Mouse (Mus musculus) CD4-positive, CD25-positive, alpha-beta regulatory T cell, adult 4 months (primary cell): Measurements from ENCODE around the gene Gm42688. TPM values are rescaled to one million over a fixed set of nuclear protein-coding genes. Genes with fewer than 3 reads are reported as not detected.

Experiments
- ATAC-seq: one replicate; pipeline ENCODE4 v1.8.0; 2017
- polyA plus RNA-seq, 2 experiments: library from polyadenylated mRNA; unstranded; fragments of 100-300 nt; shearing (Covaris generic); gene quantifications; one replicate each; pipeline ENCODE4 v1.2.1; 2017

The Gm42688 gene
- under 1 TPM; 0.67 to 0.68 TPM for polyA plus RNA-seq

DNA sequence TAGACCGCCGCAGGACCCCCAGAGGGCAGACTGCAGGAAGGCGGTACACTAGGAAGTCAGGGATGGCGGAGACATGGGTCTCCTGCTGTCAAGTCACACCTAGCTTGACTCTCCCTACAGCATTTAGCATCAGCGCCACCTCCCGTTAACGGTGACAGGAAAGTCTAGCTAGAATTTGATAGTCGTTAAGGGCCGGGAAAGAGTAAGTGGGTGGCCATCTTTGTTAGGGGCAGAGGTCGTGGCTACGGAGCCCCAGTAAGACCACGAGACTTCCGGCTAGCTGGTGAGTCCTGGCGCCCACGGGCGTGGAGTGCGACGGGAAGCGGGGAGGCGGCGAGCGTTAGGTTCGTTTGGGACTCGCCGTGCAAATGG, at the start of gene Gm42688, which contains the start of gene Ccdc142:
TSS of gene Gm42688 (plus strand) at position 302 of the 372 bp plus-strand sequence.
TSS of gene Ccdc142 (plus strand) at position 286 of the 372 bp plus-strand sequence.
- ATAC-seq = peak; percentile 89

GRCm38 (mm10) chr6:83053136-83053960, 48.1 kb upstream of the Gm42688 start:
- peak; percentile 27 for ATAC-seq

DNA sequence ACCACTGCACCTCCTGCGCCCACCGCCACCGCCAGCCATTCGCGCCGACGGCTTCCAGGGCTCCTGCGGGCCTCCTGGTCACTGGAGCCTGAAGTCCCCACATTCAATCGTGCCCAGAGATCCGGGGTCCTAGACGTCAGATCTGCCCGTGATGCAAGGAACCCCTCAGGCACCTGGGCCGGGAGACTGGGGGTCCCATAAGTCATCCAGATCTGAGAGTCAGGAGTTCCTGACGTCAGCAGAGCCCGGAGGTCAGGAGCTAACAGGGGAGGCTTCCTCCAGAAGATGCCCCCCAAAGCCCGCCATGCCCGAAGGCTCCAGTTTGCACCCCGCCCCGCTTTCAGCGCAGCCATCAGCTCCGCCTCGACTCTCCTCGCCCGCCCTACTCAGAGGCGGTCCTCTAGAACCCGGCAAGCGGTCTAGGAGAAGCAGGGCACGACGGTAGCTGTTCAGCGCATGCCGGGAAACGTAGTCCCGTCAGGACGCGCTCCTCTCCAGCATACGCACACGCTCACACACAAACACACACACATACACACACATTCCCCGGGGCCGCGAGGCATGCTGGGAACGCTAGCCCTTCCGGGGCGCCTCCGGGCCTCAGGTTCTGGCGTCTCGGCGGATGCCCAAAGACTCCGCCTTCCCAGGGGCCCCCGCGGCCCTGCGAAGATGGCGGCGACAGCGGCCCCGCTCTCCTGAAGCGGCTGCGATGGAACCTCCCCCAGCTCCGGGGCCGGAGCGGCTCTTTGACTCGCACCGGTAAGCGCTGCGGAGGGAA, 47.2 kb upstream of the Gm42688 start, which contains the start of gene Aup1:
TSS of gene Aup1 (plus strand) at position 448 of the 778 bp plus-strand sequence.
- peak; percentile 92 for ATAC-seq

- ATAC-seq = peak; percentile 30
These were observed 46.5 kb upstream of the Gm42688 start, which contains the start of gene Htra2 for GRCm38 (mm10) chr6:83054871-83055431. Htra2 (minus strand) TSS chr6:83055273.

GRCm38 (mm10) chr6:83057790-83058189, 43.6 kb upstream of the Gm42688 start, which contains the start of gene Dqx1:
Dqx1 (plus strand) TSS chr6:83057844.
- no peak for ATAC-seq

DNA sequence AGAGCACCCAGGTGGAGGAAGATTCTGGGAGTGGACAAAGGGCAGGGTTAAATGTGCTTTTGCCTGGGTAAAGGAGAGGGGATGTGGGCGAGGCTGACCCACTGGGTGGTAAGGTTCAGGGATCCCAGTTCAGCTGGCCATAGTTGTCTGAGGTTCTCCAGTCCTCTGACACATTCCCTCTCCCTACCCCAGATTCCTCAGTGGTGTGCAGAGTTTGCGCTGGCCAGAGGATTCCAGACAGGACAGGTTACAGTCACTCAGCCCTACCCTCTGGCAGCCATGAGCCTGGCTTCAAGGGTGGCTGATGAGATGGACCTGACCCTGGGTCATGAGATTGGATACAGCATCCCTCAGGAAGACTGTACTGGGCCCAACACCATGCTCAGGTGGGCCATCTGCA, 42.7 kb upstream of the Gm42688 start:
- no peak for ATAC-seq

- peak; percentile 48 for ATAC-seq
These were observed 35.4 kb upstream of the Gm42688 start for GRCm38 (mm10) chr6:83065995-83066394.

DNA sequence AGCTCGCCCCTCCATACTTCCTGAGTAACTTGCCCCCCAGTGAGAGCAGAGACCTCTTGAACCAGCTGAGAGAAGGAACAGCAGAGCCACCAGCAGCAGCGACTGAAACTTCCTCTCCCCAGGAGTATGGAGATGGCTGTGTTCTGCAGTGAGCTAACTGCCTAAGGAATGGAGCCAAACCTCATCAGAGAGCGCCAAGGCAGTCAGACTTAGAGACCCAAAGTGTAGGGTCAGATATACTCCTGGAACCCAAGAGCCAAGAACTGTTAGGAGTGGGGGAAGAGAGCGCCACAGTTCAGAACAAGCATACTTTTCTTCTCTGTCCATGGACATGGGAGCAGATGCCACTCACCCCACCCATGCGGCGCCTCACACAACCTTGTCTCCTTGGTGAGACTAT, 35.0 kb upstream of the Gm42688 start:
- ATAC-seq = no peak

DNA sequence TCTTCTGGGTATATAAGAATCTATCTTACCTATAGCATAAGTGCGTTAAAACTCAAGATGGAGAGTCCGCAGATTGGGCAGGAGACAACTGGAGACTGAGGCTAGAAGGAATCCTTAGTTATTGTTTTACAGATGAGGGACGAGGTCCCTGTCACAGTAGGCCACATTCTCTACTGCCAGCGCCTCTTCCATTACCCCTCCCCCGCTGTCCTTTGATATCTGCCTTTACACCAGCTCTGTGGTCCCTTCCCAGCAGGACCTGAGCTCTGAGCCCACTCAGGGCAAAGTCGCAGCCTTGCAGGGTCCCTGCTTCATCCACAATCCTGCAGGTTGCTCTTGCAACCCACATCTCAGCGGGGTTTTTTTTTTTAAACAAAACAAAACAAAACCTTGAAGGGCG, 33.2 kb upstream of the Gm42688 start:
- no peak for ATAC-seq

- ATAC-seq = no peak
These were observed 32.5 kb upstream of the Gm42688 start for GRCm38 (mm10) chr6:83068706-83069487.

DNA sequence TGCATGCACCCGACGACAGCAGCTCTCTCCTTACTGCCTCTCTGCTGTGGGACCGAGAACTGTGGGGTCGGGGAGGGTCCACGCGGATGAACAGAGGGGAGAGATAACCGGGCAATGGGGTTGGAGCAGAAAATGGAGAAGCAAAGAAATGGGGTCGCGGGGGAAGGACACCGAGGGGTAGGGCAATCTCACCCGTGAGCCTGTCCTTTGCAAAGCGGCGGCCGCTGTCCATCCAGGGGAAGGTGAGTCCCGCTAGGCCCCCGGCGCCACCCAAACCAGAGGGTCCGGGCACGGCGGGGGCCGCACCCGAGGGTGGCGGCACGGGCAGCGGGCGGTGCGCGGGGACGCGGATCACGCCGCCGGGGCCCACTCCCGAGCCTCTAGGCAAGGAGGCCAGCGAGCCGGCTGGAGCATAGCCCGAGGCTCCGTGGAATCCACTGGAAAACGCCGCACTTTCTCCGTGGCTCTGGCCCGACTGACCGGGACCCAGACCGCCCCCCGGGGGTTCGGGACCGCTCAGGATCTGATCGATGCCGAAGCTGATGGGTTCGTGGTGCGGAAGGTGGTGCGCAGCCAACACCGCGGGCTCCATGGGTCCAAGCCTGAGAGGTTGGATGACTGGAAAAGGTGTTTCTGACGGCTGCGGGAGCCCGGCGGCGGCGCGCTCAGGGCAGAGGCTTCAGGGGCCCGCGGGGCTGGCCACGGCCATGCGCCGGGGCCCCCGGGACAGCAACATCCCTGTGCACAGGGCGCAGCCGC, 31.8 kb upstream of the Gm42688 start:
- ATAC-seq = no peak

GRCm38 (mm10) chr6:83070247-83070310, 31.3 kb upstream of the Gm42688 start, which contains the start of gene Tlx2:
Tlx2 (minus strand) TSS chr6:83070293.
- no peak for ATAC-seq

GRCm38 (mm10) chr6:83070311-83071219, 30.9 kb upstream of the Gm42688 start:
- ATAC-seq = no peak

DNA sequence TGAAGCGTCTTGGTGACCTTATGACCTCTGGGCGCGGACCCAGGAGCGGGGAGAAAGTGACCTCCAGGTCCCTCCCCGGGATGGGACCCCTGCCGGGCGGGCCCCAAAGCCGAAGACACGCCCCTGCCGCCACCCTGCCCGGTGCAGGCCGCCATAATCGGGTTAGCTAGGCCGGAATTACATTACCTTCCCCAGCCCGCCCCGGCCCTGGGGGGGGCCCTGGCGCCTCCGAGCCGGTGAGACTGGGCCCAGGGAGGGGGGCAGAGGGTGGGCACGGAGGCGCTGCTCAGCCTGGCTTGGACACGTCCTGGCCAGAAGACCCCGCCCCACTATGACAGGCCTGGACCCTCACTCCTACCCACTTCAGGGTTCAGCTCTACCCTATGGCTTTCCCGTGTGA, 30.2 kb upstream of the Gm42688 start:
- no peak for ATAC-seq

DNA sequence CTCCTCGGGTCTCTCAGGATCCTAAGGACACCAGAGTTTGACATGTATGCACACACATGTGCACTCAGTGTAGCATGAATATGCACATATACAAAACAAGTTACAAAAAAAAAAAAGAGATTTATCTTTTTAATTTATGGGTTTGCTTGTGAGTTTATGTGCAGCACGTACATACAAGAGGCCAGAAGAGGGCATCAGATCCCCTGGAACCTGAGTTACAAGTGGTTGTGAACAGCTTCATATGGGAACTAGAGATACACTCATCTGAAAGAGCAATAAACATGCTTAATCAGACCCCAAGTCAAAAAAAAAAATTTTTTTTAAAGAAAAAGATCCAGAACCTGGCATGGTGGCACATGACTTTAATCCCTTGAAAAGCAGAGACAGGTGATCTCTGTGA, 26.4 kb upstream of the Gm42688 start:
- no peak for ATAC-seq

DNA sequence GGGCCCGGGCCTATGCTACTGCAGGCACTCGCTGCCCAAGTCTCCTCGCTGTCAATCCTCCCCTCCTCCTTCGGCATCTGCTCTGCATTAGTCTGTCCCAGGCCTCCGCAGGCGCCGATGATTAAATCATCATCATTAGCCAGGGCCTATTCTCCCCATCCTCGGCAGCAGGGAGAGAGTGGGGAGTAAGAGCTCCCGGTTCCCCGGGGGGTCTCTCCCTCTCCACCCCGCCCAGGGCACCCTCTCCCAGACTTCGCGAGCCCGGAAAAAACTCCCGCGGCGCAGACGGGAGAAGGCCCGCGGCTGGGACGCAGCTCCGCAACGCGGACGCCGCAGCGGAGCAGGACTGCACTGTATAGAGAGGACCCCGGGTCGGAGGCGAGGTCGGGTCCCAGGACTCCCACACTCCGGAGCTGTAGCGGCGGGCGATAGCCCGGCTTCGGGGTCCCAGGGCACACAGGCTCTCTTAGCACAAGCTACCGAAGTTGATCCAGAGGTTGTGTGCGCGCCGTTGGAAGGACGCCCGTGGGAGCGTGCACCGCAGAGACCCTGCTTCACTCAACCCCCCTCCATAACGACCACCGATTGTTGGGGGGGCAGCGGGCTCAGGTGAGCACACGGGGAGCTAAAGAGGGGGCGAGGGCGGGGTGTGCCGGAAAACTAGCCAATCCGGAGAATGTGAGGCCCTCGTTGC, 23.6 kb upstream of the Gm42688 start, which contains the start of gene Pcgf1:
TSS of gene Pcgf1 (plus strand) at position 240 of the 694 bp plus-strand sequence.
- peak; percentile 40 for ATAC-seq

DNA sequence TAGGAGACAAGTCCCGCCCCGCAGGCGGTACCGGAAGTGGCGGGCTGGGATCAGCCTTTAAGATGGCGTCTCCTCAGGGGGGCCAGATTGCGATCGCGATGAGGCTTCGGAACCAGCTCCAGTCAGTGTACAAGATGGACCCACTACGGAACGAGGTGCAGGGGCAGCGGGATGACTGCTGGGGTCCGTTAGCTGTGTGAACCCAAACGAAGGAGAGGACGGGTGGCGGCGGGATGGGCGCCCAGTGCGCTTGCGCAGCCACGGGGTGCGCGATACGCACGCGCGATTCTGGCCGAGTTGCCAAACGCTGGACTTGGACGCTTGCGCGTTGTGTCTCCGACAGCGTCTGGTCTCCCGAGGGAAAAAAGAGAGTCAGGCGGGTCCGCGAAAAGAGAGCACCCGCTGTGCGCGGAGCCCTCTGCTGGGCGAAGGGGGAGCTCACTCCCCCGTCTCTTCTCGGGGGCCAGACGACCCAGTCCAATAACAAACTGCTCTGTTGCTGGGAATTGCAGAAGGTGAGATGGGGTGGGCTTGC, 23.0 kb upstream of the Gm42688 start:
- peak; percentile 96 for ATAC-seq

DNA sequence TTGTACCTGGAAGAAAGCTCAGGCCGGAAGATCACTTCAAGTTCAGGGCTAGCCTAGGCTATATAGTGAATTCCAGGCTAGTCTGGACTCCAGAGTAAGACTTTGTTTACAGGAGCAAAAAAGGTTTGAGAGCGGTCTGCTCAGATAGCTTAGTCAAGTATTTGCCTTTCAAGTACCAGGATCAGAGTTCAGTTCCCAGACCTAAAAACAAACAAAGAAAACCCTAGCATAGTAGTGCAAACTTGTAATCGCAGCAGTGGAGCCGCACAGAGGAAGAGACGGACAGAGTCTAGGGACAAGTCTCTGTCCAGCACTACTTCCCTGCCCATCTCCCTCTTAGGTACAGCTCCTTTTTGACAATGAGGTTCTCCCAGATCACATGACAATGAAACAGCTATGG, 21.2 kb upstream of the Gm42688 start:
- ATAC-seq = no peak

GRCm38 (mm10) chr6:83083497-83083896, 17.9 kb upstream of the Gm42688 start:
- ATAC-seq = no peak

GRCm38 (mm10) chr6:83084477-83084876, 16.9 kb upstream of the Gm42688 start:
- no peak for ATAC-seq
